Mouse (Mus musculus): ENCODE measurements around the gene Rbm47. TPM values are rescaled to one million over a fixed set of nuclear protein-coding genes. Genes with fewer than 3 reads are reported as not detected.

The Rbm47 gene
- total RNA-seq, 2 experiments from 2014 or later = 0.77 to 1.6 TPM

DNA sequence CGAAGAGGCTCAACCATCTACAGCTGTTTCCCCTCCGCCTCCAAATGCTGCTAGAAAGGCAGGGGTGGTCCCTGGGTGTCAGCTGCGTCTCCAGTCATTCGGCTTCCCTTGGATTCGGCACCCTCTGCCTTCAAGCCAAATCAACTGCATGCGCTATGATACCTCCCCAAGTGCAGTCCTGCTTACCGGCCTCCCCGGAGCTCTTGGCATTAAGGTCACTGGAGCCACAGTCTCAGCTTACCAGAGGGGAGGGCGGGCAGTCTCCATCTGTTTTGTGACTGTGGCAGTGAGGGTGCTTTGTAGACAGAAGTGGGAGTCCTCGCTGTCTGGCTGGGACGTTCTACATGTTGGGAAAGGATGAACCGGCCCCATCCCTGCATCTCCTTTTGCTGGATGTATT, 205.8 kb downstream of the Rbm47 start:
- DNase-seq (ENCODE audit: low spot score in 2 of 2) = no peak

Small RNA genes within 50 kb of the gene (microRNA-seq; reads per million reads assigned to microRNA genes)
- gene Gm25952 = 0 reads per million in 2 experiments

Other genes starting within 250 kb of the Rbm47 start
- not detected for gene Chrna9, start 238.2 kb downstream of the Rbm47 start, total RNA-seq (2021)
- not detected for gene 9130230L23Rik, start 168.8 kb downstream of the Rbm47 start, total RNA-seq (2021)
- 1 to 10 TPM; 3.9 to 5.4 TPM for gene Nsun7, start 86.8 kb upstream of the Rbm47 start, total RNA-seq (2021)